Mouse (Mus musculus): ENCODE measurements around the gene Dis3l2.

The Dis3l2 gene

GRCm38 (mm10) chr1:87073776-87074175 is 370.2 kb downstream of the Dis3l2 start:
- DNase-seq (ENCODE audit: low read depth) = no peak

- DNase-seq (ENCODE audit: low read depth) = no peak
Measured at GRCm38 (mm10) chr1:87086196-87086595, 382.6 kb downstream of the Dis3l2 start.

- DNase-seq (ENCODE audit: low read depth) = no peak
Measured at GRCm38 (mm10) chr1:87086964-87087363, 383.4 kb downstream of the Dis3l2 start.

GRCm38 (mm10) chr1:87089251-87089650 is 385.6 kb downstream of the Dis3l2 start:
- DNase-seq (ENCODE audit: low read depth) = no peak

- DNase-seq (ENCODE audit: low read depth) = no peak
Measured at GRCm38 (mm10) chr1:87089828-87090227, 386.2 kb downstream of the Dis3l2 start, which contains the start of gene Alppl2. TSS of gene Alppl2 (minus strand) at chr1:87089928.

GRCm38 (mm10) chr1:87095642-87096041 is 392.0 kb downstream of the Dis3l2 start:
- DNase-seq (ENCODE audit: low read depth) = no peak

GRCm38 (mm10) chr1:87098358-87098975 is 394.9 kb downstream of the Dis3l2 start:
- DNase-seq (ENCODE audit: low read depth) = peak; percentile 44
